Mouse (Mus musculus): Measurements from ENCODE around the gene Uvssa. TPM values are rescaled to one million over a fixed set of nuclear protein-coding genes. Genes with fewer than 3 reads are reported as not detected.
A peak's percentile ranks its signal among the peaks of the same experiment; 100 is the strongest.

Gene Uvssa
- total and polyA plus RNA-seq, 3 experiments = 1.9 to 21.5 (median 7.5) TPM

- Histone ChIP-seq H3K4me3 (ENCODE audit: low read depth, low read length) (peak within 1 kb of the TSS; percentile 27; the same call in 1 of the 2 replicates), H3K4me1 (ENCODE audit: insufficient read depth, low read depth, low read length) (0 out of 2 replicates have a peak, but pooled peaks cover 3% of the 10 kb centered on the region), H3K36me3 (replicated peaks) (no peaks in the 10 kb centered on the region), H3K27me3 (ENCODE audit: insufficient read depth, low read length) (peaks cover 32% of the 10 kb centered on the region), H3K9me3 (replicated peaks) (peaks cover 62% of the 10 kb centered on the region)
- TF ChIP-seq TAL1 (conservative IDR thresholded peaks at IDR 0.05; ENCODE audit: low read depth, low read length) = no peak
- no peak for TF ChIP-seq CTCF (IDR thresholded peaks at IDR 0.05; ENCODE audit: low read depth, low read length)
- TF ChIP-seq GATA1 (IDR thresholded peaks at IDR 0.05; ENCODE audit: borderline replicate concordance, low read length) = no peak
- TF ChIP-seq POLR2AphosphoS5 (IDR thresholded peaks at IDR 0.05; ENCODE audit: insufficient replicate concordance, low read depth, low read length) = no peak
- TF ChIP-seq GATA2 (IDR thresholded peaks at IDR 0.05; ENCODE audit: borderline replicate concordance, low read depth, low read length) = no peak
- ATAC-seq (ENCODE audit: extremely low read depth, insufficient number of reproducible peaks, low FRiP score, poor library complexity, severe bottlenecking) (no peak), DNase-seq (ENCODE audit: low spot score) (no peak)
Measured at GRCm38 (mm10) chr5:33433201-33434138, 55.1 kb downstream of the Uvssa start, which contains the start of gene Nkx1-1. Gene Nkx1-1 (minus strand): TSS chr5:33433976.

GRCm38 (mm10) chr5:33434141-33434780 lies 55.9 kb downstream of the Uvssa start:
- peaks cover 27% of the 10 kb centered on the region; the same call in 1 of the 2 replicates for H3K27me3 ChIP-seq (ENCODE audit: insufficient read depth, low read length)
- no peak overlapping the region; the same call in 1 of the 2 replicates for H3K4me3 ChIP-seq (ENCODE audit: low read depth, low read length)

GRCm38 (mm10) chr5:33435151-33435550 lies 56.8 kb downstream of the Uvssa start:
- Histone ChIP-seq H3K4me1 (ENCODE audit: insufficient read depth, low read depth, low read length) (0 out of 2 replicates have a peak, but pooled peaks cover 3% of the 10 kb centered on the region), H3K4me3 (ENCODE audit: low read depth, low read length) (no peak overlapping the region), H3K9me3 (replicated peaks) (peaks cover 57% of the 10 kb centered on the region), H3K27me3 (ENCODE audit: insufficient read depth, low read length) (peaks cover 23% of the 10 kb centered on the region; the same call in 1 of the 2 replicates), H3K36me3 (replicated peaks) (no peaks in the 10 kb centered on the region)
- ATAC-seq (ENCODE audit: extremely low read depth, insufficient number of reproducible peaks, low FRiP score, poor library complexity, severe bottlenecking) (no peak), DNase-seq (ENCODE audit: low spot score) (no peak)
- TF ChIP-seq GATA2 (IDR thresholded peaks at IDR 0.05; ENCODE audit: borderline replicate concordance, low read depth, low read length) (no peak), POLR2AphosphoS5 (IDR thresholded peaks at IDR 0.05; ENCODE audit: insufficient replicate concordance, low read depth, low read length) (no peak), GATA1 (IDR thresholded peaks at IDR 0.05; ENCODE audit: borderline replicate concordance, low read length) (no peak), TAL1 (conservative IDR thresholded peaks at IDR 0.05; ENCODE audit: low read depth, low read length) (no peak), CTCF (IDR thresholded peaks at IDR 0.05; ENCODE audit: low read depth, low read length) (no peak)

More at GRCm38 (mm10) chr5:33434141-33434780, 55.9 kb downstream of the Uvssa start:
- ATAC-seq (ENCODE audit: extremely low read depth, insufficient number of reproducible peaks, low FRiP score, poor library complexity, severe bottlenecking) = no peak
- H3K4me1 ChIP-seq (ENCODE audit: insufficient read depth, low read depth, low read length) = 0 out of 2 replicates have a peak, but pooled peaks cover 3% of the 10 kb centered on the region
- peaks cover 62% of the 10 kb centered on the region for H3K9me3 ChIP-seq (replicated peaks)
- no peaks in the 10 kb centered on the region for H3K36me3 ChIP-seq (replicated peaks)
- TF ChIP-seq POLR2AphosphoS5 (IDR thresholded peaks at IDR 0.05; ENCODE audit: insufficient replicate concordance, low read depth, low read length) (no peak), CTCF (IDR thresholded peaks at IDR 0.05; ENCODE audit: low read depth, low read length) (no peak)
- DNase-seq (ENCODE audit: low spot score) = no peak

GRCm38 (mm10) chr5:33435941-33436340 lies 57.6 kb downstream of the Uvssa start:
- Histone ChIP-seq H3K36me3 (replicated peaks) (no peaks in the 10 kb centered on the region), H3K27me3 (ENCODE audit: insufficient read depth, low read length) (peaks cover 18% of the 10 kb centered on the region; the same call in 1 of the 2 replicates), H3K4me3 (ENCODE audit: low read depth, low read length) (no peak overlapping the region), H3K4me1 (ENCODE audit: insufficient read depth, low read depth, low read length) (0 out of 2 replicates have a peak, but pooled peaks cover 3% of the 10 kb centered on the region), H3K9me3 (replicated peaks) (peaks cover 50% of the 10 kb centered on the region)
- DNase-seq (ENCODE audit: low spot score) (no peak), ATAC-seq (ENCODE audit: extremely low read depth, insufficient number of reproducible peaks, low FRiP score, poor library complexity, severe bottlenecking) (no peak)
- TF ChIP-seq GATA1 (IDR thresholded peaks at IDR 0.05; ENCODE audit: borderline replicate concordance, low read length) (no peak), CTCF (IDR thresholded peaks at IDR 0.05; ENCODE audit: low read depth, low read length) (no peak), GATA2 (IDR thresholded peaks at IDR 0.05; ENCODE audit: borderline replicate concordance, low read depth, low read length) (no peak), POLR2AphosphoS5 (IDR thresholded peaks at IDR 0.05; ENCODE audit: insufficient replicate concordance, low read depth, low read length) (no peak), TAL1 (conservative IDR thresholded peaks at IDR 0.05; ENCODE audit: low read depth, low read length) (no peak)

- Histone ChIP-seq H3K36me3 (replicated peaks) (no peaks in the 10 kb centered on the region), H3K4me3 (ENCODE audit: low read depth, low read length) (no peak overlapping the region), H3K4me1 (ENCODE audit: insufficient read depth, low read depth, low read length) (peaks cover 20% of the 10 kb centered on the region), H3K27me3 (ENCODE audit: insufficient read depth, low read length) (peaks cover 12% of the 10 kb centered on the region; the same call in 1 of the 2 replicates), H3K9me3 (replicated peaks) (peaks cover 27% of the 10 kb centered on the region)
- peak; percentile 40 for ATAC-seq (ENCODE audit: extremely low read depth, insufficient number of reproducible peaks, low FRiP score, poor library complexity, severe bottlenecking)
- TF ChIP-seq GATA1 (IDR thresholded peaks at IDR 0.05; ENCODE audit: borderline replicate concordance, low read length) (no peak), GATA2 (IDR thresholded peaks at IDR 0.05; ENCODE audit: borderline replicate concordance, low read depth, low read length) (no peak), TAL1 (conservative IDR thresholded peaks at IDR 0.05; ENCODE audit: low read depth, low read length) (no peak), CTCF (IDR thresholded peaks at IDR 0.05; ENCODE audit: low read depth, low read length) (no peak), POLR2AphosphoS5 (IDR thresholded peaks at IDR 0.05; ENCODE audit: insufficient replicate concordance, low read depth, low read length) (no peak)
- DNase-seq (ENCODE audit: low spot score) = peak; percentile 89
Measured at GRCm38 (mm10) chr5:33438214-33438613, 59.9 kb downstream of the Uvssa start.
